Mouse (Mus musculus) embryonic facial prominence, embryonic 10.5 days (tissue): Measurements from ENCODE around the gene Shroom3. TPM values are rescaled to one million over a fixed set of nuclear protein-coding genes. Genes with fewer than 3 reads are reported as not detected.

Experiments used
- DNase-seq: peaks from one replicate; pipeline ENCODE4 v3.0.0-alpha.2; 2017; ENCODE audit warnings: low spot score
- H3K27ac ChIP-seq: fragments of 300-500 bp; sonication (generic); replicated peaks from 2 replicates; pipeline ENCODE4 v1.5.1; 2016; ENCODE audit warnings: mild to moderate bottlenecking
- H3K27me3 ChIP-seq: fragments of 300-500 bp; sonication (generic); replicated peaks from 2 replicates; pipeline ENCODE4 v1.6.1; 2016; ENCODE audit warnings: low read depth, mild to moderate bottlenecking; ENCODE audit not compliant: poor library complexity, severe bottlenecking
- H3K36me3 ChIP-seq: fragments of 300-500 bp; sonication (generic); replicated peaks from 2 replicates; pipeline ENCODE4 v1.6.1; 2016; ENCODE audit warnings: mild to moderate bottlenecking, moderate library complexity
- H3K4me1 ChIP-seq: fragments of 300-500 bp; sonication (generic); 2 replicates; pipeline ENCODE4 v1.6.1; 2016
- H3K4me3 ChIP-seq: fragments of 300-500 bp; sonication (generic); 2 replicates; pipeline ENCODE4 v1.5.1; 2016; ENCODE audit warnings: mild to moderate bottlenecking, moderate library complexity
- H3K9me3 ChIP-seq: fragments of 300-500 bp; sonication (generic); 2 replicates; pipeline ENCODE4 v1.6.1; 2016; ENCODE audit warnings: mild to moderate bottlenecking
- WGBS: fragments of 180-500 bp; shearing (Covaris S2); methylation state at CpG from one replicate; pipeline ENCODE4 v1.1.7; 2016; 5-methylcytosine and 5-hydroxymethylcytosine counted together
- polyA plus RNA-seq: library from polyadenylated mRNA; unstranded; fragments of >200 nt; fragmentation: Nextera tagmentation; extraction: Ambion mirVana; gene quantifications from 2 replicates; pipeline ENCODE4 v1.2.1, GENCODE M21; 2016

Gene Shroom3
- polyA plus RNA-seq, 1 experiment from 2014 or later: 4.8 TPM

- no peaks in the 10 kb centered on the region for H3K36me3 ChIP-seq
- peaks cover 5% of the 10 kb centered on the region for H3K4me1 ChIP-seq
- peak; percentile 74 for DNase-seq
- WGBS: 30% methylated on average over 6 of the region's 6 CpGs
- H3K27ac ChIP-seq: no peak overlapping the region
- no peak overlapping the region for H3K4me3 ChIP-seq
- no peaks in the 10 kb centered on the region for H3K9me3 ChIP-seq
- H3K27me3 ChIP-seq: no peaks in the 10 kb centered on the region
These were observed 42.7 kb downstream of the Shroom3 start for GRCm38 (mm10) chr5:92725935-92726334.

GRCm38 (mm10) chr5:92728252-92728828 is 45.1 kb downstream of the Shroom3 start:
- peak; percentile 45 for DNase-seq
- H3K9me3 ChIP-seq: no peaks in the 10 kb centered on the region
- 50% methylated on average over 5 of the region's 5 CpGs for WGBS
- no peak overlapping the region for H3K27ac ChIP-seq
- H3K36me3 ChIP-seq: no peaks in the 10 kb centered on the region
- H3K4me3 ChIP-seq: no peak overlapping the region
- H3K4me1 ChIP-seq: peaks cover 5% of the 10 kb centered on the region
- no peaks in the 10 kb centered on the region for H3K27me3 ChIP-seq

- no peaks in the 10 kb centered on the region for H3K36me3 ChIP-seq
- 61% methylated on average over 6 of the region's 6 CpGs for WGBS
These were observed 46.0 kb downstream of the Shroom3 start for GRCm38 (mm10) chr5:92729221-92729620.

GRCm38 (mm10) chr5:92741802-92742201 is 58.6 kb downstream of the Shroom3 start:
- no peak for DNase-seq
- H3K27ac ChIP-seq: no peak overlapping the region
- H3K27me3 ChIP-seq: no peaks in the 10 kb centered on the region
- no peaks in the 10 kb centered on the region for H3K9me3 ChIP-seq
- 81% methylated on average over 3 of the region's 3 CpGs for WGBS
- H3K36me3 ChIP-seq: no peaks in the 10 kb centered on the region
- H3K4me3 ChIP-seq: no peak overlapping the region
- H3K4me1 ChIP-seq: peaks cover 11% of the 10 kb centered on the region

More at GRCm38 (mm10) chr5:92729221-92729620, 46.0 kb downstream of the Shroom3 start:
- H3K9me3 ChIP-seq: no peaks in the 10 kb centered on the region
- H3K4me1 ChIP-seq: peaks cover 5% of the 10 kb centered on the region
- no peak overlapping the region for H3K27ac ChIP-seq
- H3K4me3 ChIP-seq: no peak overlapping the region
- DNase-seq: no peak
- no peaks in the 10 kb centered on the region for H3K27me3 ChIP-seq

- no peak for DNase-seq
- WGBS: 76% methylated on average over 5 of the region's 5 CpGs
These were observed 59.5 kb downstream of the Shroom3 start for GRCm38 (mm10) chr5:92742701-92743100.

GRCm38 (mm10) chr5:92745390-92746253 is 62.4 kb downstream of the Shroom3 start:
- Histone ChIP-seq H3K9me3 (no peaks in the 10 kb centered on the region), H3K4me1 (peaks cover 14% of the 10 kb centered on the region), H3K27ac (no peak overlapping the region), H3K36me3 (no peaks in the 10 kb centered on the region), H3K4me3 (no peak overlapping the region), H3K27me3 (no peaks in the 10 kb centered on the region)
- WGBS: 84% methylated on average over 8 of the region's 8 CpGs
- DNase-seq: no peak

More at GRCm38 (mm10) chr5:92742701-92743100, 59.5 kb downstream of the Shroom3 start:
- H3K9me3 ChIP-seq: no peaks in the 10 kb centered on the region
- H3K4me3 ChIP-seq: no peak overlapping the region
- H3K27ac ChIP-seq: no peak overlapping the region
- H3K4me1 ChIP-seq: peaks cover 14% of the 10 kb centered on the region
- H3K27me3 ChIP-seq: no peaks in the 10 kb centered on the region
- no peaks in the 10 kb centered on the region for H3K36me3 ChIP-seq

GRCm38 (mm10) chr5:92751488-92751887 is 68.3 kb downstream of the Shroom3 start:
- Histone ChIP-seq H3K9me3 (no peaks in the 10 kb centered on the region), H3K36me3 (no peaks in the 10 kb centered on the region), H3K27ac (no peak overlapping the region), H3K4me1 (0 out of 2 replicates have a peak, but pooled peaks cover 2% of the 10 kb centered on the region), H3K4me3 (no peak overlapping the region), H3K27me3 (no peaks in the 10 kb centered on the region)
- no peak for DNase-seq
- 90% methylated on average over 4 of the region's 4 CpGs for WGBS

- H3K4me3 ChIP-seq: no peak overlapping the region
- no peaks in the 10 kb centered on the region for H3K27me3 ChIP-seq
- no peaks in the 10 kb centered on the region for H3K4me1 ChIP-seq
- DNase-seq: no peak
- no peaks in the 10 kb centered on the region for H3K9me3 ChIP-seq
- no peak overlapping the region for H3K27ac ChIP-seq
- H3K36me3 ChIP-seq: no peaks in the 10 kb centered on the region
- 78% methylated on average over 7 of the region's 7 CpGs for WGBS
These were observed 72.1 kb downstream of the Shroom3 start for GRCm38 (mm10) chr5:92755241-92755775.

GRCm38 (mm10) chr5:92759156-92759745 is 76.0 kb downstream of the Shroom3 start:
- H3K27ac ChIP-seq: no peak overlapping the region
- H3K27me3 ChIP-seq: no peaks in the 10 kb centered on the region
- whole genome bisulfite sequencing: 84% methylated on average over 6 of the region's 6 CpGs
- no peak for DNase-seq
- H3K36me3 ChIP-seq: no peaks in the 10 kb centered on the region
- H3K9me3 ChIP-seq: no peaks in the 10 kb centered on the region
- H3K4me3 ChIP-seq: no peak overlapping the region
- peaks cover 20% of the 10 kb centered on the region for H3K4me1 ChIP-seq

- DNase-seq: no peak
- peaks cover 20% of the 10 kb centered on the region for H3K4me1 ChIP-seq
- no peaks in the 10 kb centered on the region for H3K27me3 ChIP-seq
- H3K27ac ChIP-seq: no peak overlapping the region
- H3K9me3 ChIP-seq: no peaks in the 10 kb centered on the region
- H3K36me3 ChIP-seq: no peaks in the 10 kb centered on the region
- H3K4me3 ChIP-seq: no peak overlapping the region
- WGBS: 83% methylated on average over 7 of the region's 7 CpGs
These were observed 77.3 kb downstream of the Shroom3 start for GRCm38 (mm10) chr5:92760542-92760941.

- Histone ChIP-seq H3K9me3 (no peaks in the 10 kb centered on the region), H3K27me3 (no peaks in the 10 kb centered on the region), H3K27ac (no peak overlapping the region), H3K4me3 (no peak overlapping the region), H3K4me1 (peaks cover 20% of the 10 kb centered on the region), H3K36me3 (no peaks in the 10 kb centered on the region)
- WGBS: 83% methylated on average over 9 of the region's 9 CpGs
- no peak for DNase-seq
These were observed 78.5 kb downstream of the Shroom3 start for GRCm38 (mm10) chr5:92761615-92762353.

- H3K4me1 ChIP-seq: peaks cover 24% of the 10 kb centered on the region
- H3K4me3 ChIP-seq: no peak overlapping the region
- WGBS: 86% methylated on average over 5 of the region's 5 CpGs
- H3K27ac ChIP-seq: no peak overlapping the region
- no peaks in the 10 kb centered on the region for H3K9me3 ChIP-seq
- DNase-seq: no peak
- no peaks in the 10 kb centered on the region for H3K27me3 ChIP-seq
- no peaks in the 10 kb centered on the region for H3K36me3 ChIP-seq
These were observed 79.2 kb downstream of the Shroom3 start for GRCm38 (mm10) chr5:92762425-92762824.
